Mouse (Mus musculus): Measurements from ENCODE around the gene Dlec1. TPM values are rescaled to one million over a fixed set of nuclear protein-coding genes. Genes with fewer than 3 reads are reported as not detected.

Gene Dlec1
- 1.3 and 1.8 TPM in 2 replicates for polyA plus RNA-seq (2014; fragmentation: Nextera tagmentation; extraction: Ambion mirVana)

DNA sequence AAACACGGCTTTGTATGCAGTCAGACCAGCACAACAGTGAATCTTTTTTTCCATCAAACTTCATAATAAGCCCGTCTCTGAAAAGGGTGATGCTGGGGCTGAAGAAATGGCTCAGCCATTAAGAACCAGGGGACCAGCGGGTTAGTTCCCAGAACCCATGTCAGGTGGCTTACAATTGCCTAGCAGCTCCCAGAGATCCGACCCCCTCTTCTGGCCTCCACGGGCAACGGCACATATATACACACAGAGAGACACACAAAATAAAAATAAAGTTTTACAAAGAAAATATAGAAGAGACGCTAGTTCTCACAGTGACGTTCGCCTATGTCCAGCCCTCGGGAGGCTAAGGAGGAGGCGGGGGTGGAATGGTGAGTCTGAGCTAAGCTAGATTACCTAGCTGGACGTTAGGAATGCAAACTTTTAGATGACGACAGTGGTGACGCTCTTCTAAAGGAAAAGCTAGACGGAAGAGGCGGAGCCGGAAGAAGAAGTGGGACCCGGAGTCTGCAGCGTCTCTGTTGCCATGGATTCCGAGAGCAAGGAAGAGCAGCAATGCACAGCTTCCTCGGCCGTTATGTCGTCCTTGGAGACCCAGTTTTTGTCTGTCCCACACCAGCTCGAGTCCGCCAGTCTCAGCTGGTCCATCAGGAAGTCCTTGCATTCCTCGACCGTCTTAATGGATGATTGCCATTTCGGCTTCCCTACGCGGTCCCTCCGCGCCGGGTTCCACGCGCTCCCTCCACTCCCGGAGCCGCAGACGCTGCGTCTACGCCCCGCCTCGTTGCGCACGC lies at the start of gene Dlec1:
Dlec1 (plus strand) TSS at position 487 of the 791 bp plus-strand sequence.
- Histone ChIP-seq H3K9ac (ENCODE audit: low read depth, low read length) (peak within 1 kb of the TSS; percentile 64), H3K36me3 (ENCODE audit: control insufficient read depth, insufficient read depth, low read length) (no peaks in the 10 kb centered on the region), H3K4me1 (ENCODE audit: control insufficient read depth, insufficient read depth, low read length) (no peaks in the 10 kb centered on the region), H3K27me3 (replicated peaks; ENCODE audit: control insufficient read depth, insufficient read depth, low read length) (no peaks in the 10 kb centered on the region), H3K4me3 (ENCODE audit: low read depth, low read length) (peak within 1 kb of the TSS; percentile 67), H3K27ac (replicated peaks; ENCODE audit: low read depth, low read length) (peak within 1 kb of the TSS; percentile 65; the same call in 1 of the 2 replicates), H3K9me3 (ENCODE audit: control insufficient read depth, low read length) (no peaks in the 10 kb centered on the region), H3K4me2 (ENCODE audit: low read depth, low read length) (peak within 1 kb of the TSS; percentile 86)
- 2% methylated on average over 44 of the region's 44 CpGs for WGBS
- ATAC-seq (ENCODE audit: low read depth) (peak; percentile 93), DNase-seq (ENCODE audit: low spot score) (peak; percentile 97)

DNA sequence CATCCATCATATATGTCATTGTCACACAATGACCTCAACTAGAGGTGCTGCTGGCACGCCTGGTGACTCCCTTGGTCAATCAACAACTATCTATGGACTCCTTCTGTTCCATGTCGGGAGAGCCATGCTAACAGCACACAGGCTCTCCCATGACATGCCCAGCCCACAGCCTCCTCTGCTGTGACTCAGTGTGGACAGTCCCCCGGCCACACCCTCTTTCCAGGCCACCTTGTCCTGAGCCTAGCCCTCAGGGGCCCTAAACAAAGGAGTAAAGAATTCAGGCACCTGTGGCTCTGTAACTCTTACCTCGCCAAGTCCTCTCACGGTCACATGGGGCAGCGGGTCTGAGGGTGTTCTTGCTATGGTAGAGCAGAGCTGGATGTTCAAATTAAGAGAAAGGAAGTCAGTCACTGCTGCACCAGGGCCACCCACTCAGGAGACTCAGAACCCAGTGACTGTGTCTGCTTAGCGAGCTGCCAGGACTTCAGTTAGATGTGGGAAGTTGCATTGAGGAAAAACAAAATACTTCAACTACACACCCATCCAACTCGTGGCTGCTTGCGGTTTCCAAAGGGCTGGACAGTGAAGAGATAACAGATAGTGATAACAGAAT lies 48.2 kb upstream of the Dlec1 start:
- no peaks in the 10 kb centered on the region for H3K9me3 ChIP-seq (ENCODE audit: control insufficient read depth, low read length)
- no peaks in the 10 kb centered on the region; the same call in 1 of the 2 replicates for H3K36me3 ChIP-seq (ENCODE audit: control insufficient read depth, insufficient read depth, low read length)
- 76% methylated on average over 9 of the region's 9 CpGs for WGBS
- peaks cover 15% of the 10 kb centered on the region for H3K4me1 ChIP-seq (ENCODE audit: control insufficient read depth, insufficient read depth, low read length)
- no peak overlapping the region for H3K4me2 ChIP-seq (ENCODE audit: low read depth, low read length)
- H3K4me3 ChIP-seq (ENCODE audit: low read depth, low read length), result no peak overlapping the region
- ATAC-seq (ENCODE audit: low read depth) (no peak), DNase-seq (ENCODE audit: low spot score) (no peak)
- no peak overlapping the region for H3K27ac ChIP-seq (replicated peaks; ENCODE audit: low read depth, low read length)
- H3K9ac ChIP-seq (ENCODE audit: low read depth, low read length), result no peak overlapping the region
- no peaks in the 10 kb centered on the region for H3K27me3 ChIP-seq (replicated peaks; ENCODE audit: control insufficient read depth, insufficient read depth, low read length)

GRCm38 (mm10) chr9:119055336-119055735 lies 46.9 kb upstream of the Dlec1 start:
- WGBS, result 87% methylated on average over 4 of the region's 4 CpGs
- no peak for DNase-seq (ENCODE audit: low spot score)
- Histone ChIP-seq H3K4me3 (ENCODE audit: low read depth, low read length) (no peak overlapping the region), H3K9ac (ENCODE audit: low read depth, low read length) (no peak overlapping the region), H3K9me3 (ENCODE audit: control insufficient read depth, low read length) (no peaks in the 10 kb centered on the region), H3K27me3 (replicated peaks; ENCODE audit: control insufficient read depth, insufficient read depth, low read length) (no peaks in the 10 kb centered on the region), H3K36me3 (ENCODE audit: control insufficient read depth, insufficient read depth, low read length) (no peaks in the 10 kb centered on the region; the same call in 1 of the 2 replicates), H3K27ac (replicated peaks; ENCODE audit: low read depth, low read length) (no peak overlapping the region), H3K4me2 (ENCODE audit: low read depth, low read length) (no peak overlapping the region), H3K4me1 (ENCODE audit: control insufficient read depth, insufficient read depth, low read length) (peaks cover 15% of the 10 kb centered on the region)
- no peak for ATAC-seq (ENCODE audit: low read depth)

- no peaks in the 10 kb centered on the region for H3K27me3 ChIP-seq (replicated peaks; ENCODE audit: control insufficient read depth, insufficient read depth, low read length)
- ATAC-seq (ENCODE audit: low read depth) (no peak), DNase-seq (ENCODE audit: low spot score) (no peak)
- H3K4me3 ChIP-seq (ENCODE audit: low read depth, low read length), result no peak overlapping the region
- H3K27ac ChIP-seq (replicated peaks; ENCODE audit: low read depth, low read length), result no peak overlapping the region
- WGBS, result 71% methylated on average over 7 of the region's 7 CpGs
- H3K4me2 ChIP-seq (ENCODE audit: low read depth, low read length), result no peak overlapping the region
- H3K36me3 ChIP-seq (ENCODE audit: control insufficient read depth, insufficient read depth, low read length), result no peaks in the 10 kb centered on the region; the same call in 1 of the 2 replicates
- H3K9me3 ChIP-seq (ENCODE audit: control insufficient read depth, low read length), result no peaks in the 10 kb centered on the region
- H3K4me1 ChIP-seq (ENCODE audit: control insufficient read depth, insufficient read depth, low read length), result 0 out of 2 replicates have a peak, but pooled peaks cover under 1% of the 10 kb centered on the region
- H3K9ac ChIP-seq (ENCODE audit: low read depth, low read length), result no peak overlapping the region
Observed at GRCm38 (mm10) chr9:119058245-119058644, 44.0 kb upstream of the Dlec1 start.

GRCm38 (mm10) chr9:119060701-119061100 lies 41.6 kb upstream of the Dlec1 start:
- Histone ChIP-seq H3K4me1 (ENCODE audit: control insufficient read depth, insufficient read depth, low read length) (no peaks in the 10 kb centered on the region), H3K4me3 (ENCODE audit: low read depth, low read length) (no peak overlapping the region), H3K9me3 (ENCODE audit: control insufficient read depth, low read length) (no peaks in the 10 kb centered on the region), H3K9ac (ENCODE audit: low read depth, low read length) (no peak overlapping the region), H3K27me3 (replicated peaks; ENCODE audit: control insufficient read depth, insufficient read depth, low read length) (no peaks in the 10 kb centered on the region), H3K4me2 (ENCODE audit: low read depth, low read length) (no peak overlapping the region), H3K36me3 (ENCODE audit: control insufficient read depth, insufficient read depth, low read length) (no peaks in the 10 kb centered on the region; the same call in 1 of the 2 replicates), H3K27ac (replicated peaks; ENCODE audit: low read depth, low read length) (no peak overlapping the region)
- 89% methylated on average over 10 of the region's 10 CpGs for WGBS
- DNase-seq (ENCODE audit: low spot score) (no peak), ATAC-seq (ENCODE audit: low read depth) (no peak)

- DNase-seq (ENCODE audit: low spot score) (no peak), ATAC-seq (ENCODE audit: low read depth) (no peak)
- Histone ChIP-seq H3K4me1 (ENCODE audit: control insufficient read depth, insufficient read depth, low read length) (no peaks in the 10 kb centered on the region), H3K9ac (ENCODE audit: low read depth, low read length) (no peak overlapping the region), H3K9me3 (ENCODE audit: control insufficient read depth, low read length) (no peaks in the 10 kb centered on the region), H3K36me3 (ENCODE audit: control insufficient read depth, insufficient read depth, low read length) (no peaks in the 10 kb centered on the region; the same call in 1 of the 2 replicates), H3K4me3 (ENCODE audit: low read depth, low read length) (no peak overlapping the region), H3K4me2 (ENCODE audit: low read depth, low read length) (peak overlapping the region; percentile 7; the same call in 1 of the 2 replicates), H3K27ac (replicated peaks; ENCODE audit: low read depth, low read length) (no peak overlapping the region), H3K27me3 (replicated peaks; ENCODE audit: control insufficient read depth, insufficient read depth, low read length) (no peaks in the 10 kb centered on the region)
- 35% methylated on average over 19 of the region's 19 CpGs for WGBS
Observed at GRCm38 (mm10) chr9:119063036-119063644, 39.1 kb upstream of the Dlec1 start.

- H3K4me2 ChIP-seq (ENCODE audit: low read depth, low read length), result no peak overlapping the region
- ATAC-seq (ENCODE audit: low read depth) (no peak), DNase-seq (ENCODE audit: low spot score) (no peak)
- no peaks in the 10 kb centered on the region for H3K9me3 ChIP-seq (ENCODE audit: control insufficient read depth, low read length)
- no peak overlapping the region for H3K9ac ChIP-seq (ENCODE audit: low read depth, low read length)
- H3K27me3 ChIP-seq (replicated peaks; ENCODE audit: control insufficient read depth, insufficient read depth, low read length), result no peaks in the 10 kb centered on the region
- no peaks in the 10 kb centered on the region for H3K36me3 ChIP-seq (ENCODE audit: control insufficient read depth, insufficient read depth, low read length)
- 66% methylated on average over 4 of the region's 4 CpGs for WGBS
- H3K27ac ChIP-seq (replicated peaks; ENCODE audit: low read depth, low read length), result no peak overlapping the region
- no peaks in the 10 kb centered on the region for H3K4me1 ChIP-seq (ENCODE audit: control insufficient read depth, insufficient read depth, low read length)
- no peak overlapping the region for H3K4me3 ChIP-seq (ENCODE audit: low read depth, low read length)
Observed at GRCm38 (mm10) chr9:119064296-119064695, 38.0 kb upstream of the Dlec1 start.

- no peak overlapping the region for H3K27ac ChIP-seq (replicated peaks; ENCODE audit: low read depth, low read length)
- H3K27me3 ChIP-seq (replicated peaks; ENCODE audit: control insufficient read depth, insufficient read depth, low read length), result no peaks in the 10 kb centered on the region
- no peak overlapping the region for H3K4me3 ChIP-seq (ENCODE audit: low read depth, low read length)
- no peaks in the 10 kb centered on the region for H3K9me3 ChIP-seq (ENCODE audit: control insufficient read depth, low read length)
- no peak overlapping the region for H3K9ac ChIP-seq (ENCODE audit: low read depth, low read length)
- peaks cover 16% of the 10 kb centered on the region for H3K36me3 ChIP-seq (ENCODE audit: control insufficient read depth, insufficient read depth, low read length)
- WGBS, result 5% methylated on average over 6 of the region's 6 CpGs
- peak; percentile 58 for ATAC-seq (ENCODE audit: low read depth)
- peak; percentile 82 for DNase-seq (ENCODE audit: low spot score)
- no peak overlapping the region for H3K4me2 ChIP-seq (ENCODE audit: low read depth, low read length)
- no peaks in the 10 kb centered on the region for H3K4me1 ChIP-seq (ENCODE audit: control insufficient read depth, insufficient read depth, low read length)
Observed at GRCm38 (mm10) chr9:119067601-119068000, 34.7 kb upstream of the Dlec1 start.
